Mouse (Mus musculus) MEL (cell line): ENCODE results near the gene Cd164l2.

ENCODE experiments used
- CHD1 ChIP-seq: IDR thresholded peaks from 2 replicates; pipeline ENCODE4 v1.6.1; 2012; ENCODE audit warnings: low read depth, mild to moderate bottlenecking, inconsistent platforms, low read length, improper control_type of control experiment
- CHD2 ChIP-seq: IDR thresholded peaks from 2 replicates; pipeline ENCODE4 v1.6.1; 2011; ENCODE audit warnings: low read length, improper control_type of control experiment
- CTCF ChIP-seq, 3 experiments: IDR thresholded peaks in 2 of 3; conservative IDR thresholded peaks in 1 of 3; 2 replicates each; pipeline ENCODE4 v1.5.1; 2011 to 2012; ENCODE audit warnings: low read length in 3 of 3, low read depth in 2 of 3, mild to moderate bottlenecking in 2 of 3, improper control_type of control experiment in 1 of 3, inconsistent platforms in 1 of 3, mixed read lengths in 1 of 3, moderate library complexity in 1 of 3; ENCODE audit not compliant: control insufficient read depth in 1 of 3, insufficient read depth in 1 of 3, poor library complexity in 1 of 3, severe bottlenecking in 1 of 3
- EP300 ChIP-seq, 2 experiments: IDR thresholded peaks; 2 replicates each; pipeline ENCODE4 v1.6.1; 2011; ENCODE audit warnings: improper control_type of control experiment in 2 of 2, low read length in 2 of 2, low read depth in 1 of 2, mild to moderate bottlenecking in 1 of 2
- MEF2A ChIP-seq: IDR thresholded peaks from 2 replicates; pipeline ENCODE4 v1.6.1; 2014; ENCODE audit warnings: low read depth, mild to moderate bottlenecking, inconsistent platforms, low read length, improper control_type of control experiment; ENCODE audit not compliant: poor library complexity, insufficient replicate concordance, severe bottlenecking; ENCODE audit errors: extremely low read depth
- POLR2A ChIP-seq, 2 experiments: IDR thresholded peaks; 2 replicates each; pipeline ENCODE4 v1.6.1; 2011 to 2012; ENCODE audit warnings: low read length in 2 of 2, mild to moderate bottlenecking in 2 of 2, control low read depth in 1 of 2, improper control_type of control experiment in 1 of 2, low read depth in 1 of 2, moderate library complexity in 1 of 2; ENCODE audit not compliant: control insufficient read depth in 1 of 2, insufficient read depth in 1 of 2, poor library complexity in 1 of 2
- RCOR1 ChIP-seq: IDR thresholded peaks from 2 replicates; pipeline ENCODE4 v1.6.1; 2012; ENCODE audit warnings: low read depth, mild to moderate bottlenecking, inconsistent platforms, low read length, improper control_type of control experiment
- TAL1 ChIP-seq: IDR thresholded peaks from 2 replicates; pipeline ENCODE4 v1.6.1; 2012; ENCODE audit warnings: mild to moderate bottlenecking, inconsistent platforms, low read length, moderate library complexity, mixed read lengths
- TBP ChIP-seq: IDR thresholded peaks from 2 replicates; pipeline ENCODE4 v1.8.0; 2011; ENCODE audit warnings: low read depth, low read length, improper control_type of control experiment
- TCF12 ChIP-seq: IDR thresholded peaks from 2 replicates; pipeline ENCODE4 v1.6.1; 2014; ENCODE audit warnings: low read depth, mild to moderate bottlenecking, inconsistent platforms, low read length, improper control_type of control experiment, moderate library complexity
- ZNF384 ChIP-seq: IDR thresholded peaks from 2 replicates; pipeline ENCODE4 v1.6.1; 2012; ENCODE audit warnings: low read depth, mild to moderate bottlenecking, inconsistent platforms, low read length, improper control_type of control experiment

DNA sequence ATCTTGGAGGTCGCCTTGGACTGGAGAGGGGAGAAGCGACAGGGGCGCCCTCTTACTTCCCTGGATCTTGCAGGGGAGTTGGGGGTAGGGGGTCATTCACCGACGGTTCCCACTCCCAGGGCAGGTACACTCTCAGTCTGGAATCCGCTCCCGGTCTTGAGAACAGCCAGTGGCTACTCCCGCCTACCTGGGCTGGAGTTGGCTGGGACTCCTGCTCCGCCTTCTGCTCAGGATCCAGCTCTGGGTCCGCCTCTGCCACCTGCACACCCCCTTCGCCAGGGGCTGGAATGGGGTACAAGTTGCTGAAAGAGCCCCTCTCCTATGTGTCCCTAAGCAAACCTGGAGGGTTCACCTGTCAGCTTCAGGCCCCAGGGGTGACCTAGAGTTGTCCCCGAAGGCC, 45.3 kb downstream of the Cd164l2 start:
- no peak for TF ChIP-seq ZNF384
- no peak for TF ChIP-seq POLR2A (IDR thresholded peaks at IDR 0.05; ENCODE audit: control insufficient read depth in 1 of 2, insufficient read depth in 1 of 2, low read depth in 1 of 2, low read length in 2 of 2, poor library complexity in 1 of 2)
- TF ChIP-seq CTCF (IDR thresholded peaks at IDR 0.05 in 2 of 3, conservative IDR thresholded peaks at IDR 0.05 in 1 of 3; ENCODE audit: control insufficient read depth in 1 of 3, insufficient read depth in 1 of 3, low read depth in 2 of 3, low read length in 3 of 3, poor library complexity in 1 of 3, severe bottlenecking in 1 of 3), result no peak
- TF ChIP-seq TCF12, result no peak
- no peak for TF ChIP-seq EP300 (IDR thresholded peaks at IDR 0.05; ENCODE audit: low read depth in 1 of 2, low read length in 2 of 2)
- no peak for TF ChIP-seq MEF2A
- no peak for TF ChIP-seq TAL1
- TF ChIP-seq RCOR1, result no peak
- no peak for TF ChIP-seq TBP
- no peak for TF ChIP-seq CHD2
- no peak for TF ChIP-seq CHD1
